Mouse (Mus musculus) testis, adult 2 months (tissue): ENCODE results near the gene Galnt18.

Source experiments
- CTCF ChIP-seq: fragments of 200-500 bp; IDR thresholded peaks from 2 replicates; pipeline ENCODE4 v1.5.1; 2012; ENCODE audit warnings: low read depth, mild to moderate bottlenecking, inconsistent platforms, low read length, moderate library complexity; ENCODE audit not compliant: control insufficient read depth, insufficient read depth, insufficient replicate concordance
- POLR2A ChIP-seq: fragments of 200-500 bp; IDR thresholded peaks from 2 replicates; pipeline ENCODE4 v1.6.1; 2012; ENCODE audit warnings: low read depth, mild to moderate bottlenecking, inconsistent platforms, low read length, moderate library complexity; ENCODE audit not compliant: control insufficient read depth

DNA sequence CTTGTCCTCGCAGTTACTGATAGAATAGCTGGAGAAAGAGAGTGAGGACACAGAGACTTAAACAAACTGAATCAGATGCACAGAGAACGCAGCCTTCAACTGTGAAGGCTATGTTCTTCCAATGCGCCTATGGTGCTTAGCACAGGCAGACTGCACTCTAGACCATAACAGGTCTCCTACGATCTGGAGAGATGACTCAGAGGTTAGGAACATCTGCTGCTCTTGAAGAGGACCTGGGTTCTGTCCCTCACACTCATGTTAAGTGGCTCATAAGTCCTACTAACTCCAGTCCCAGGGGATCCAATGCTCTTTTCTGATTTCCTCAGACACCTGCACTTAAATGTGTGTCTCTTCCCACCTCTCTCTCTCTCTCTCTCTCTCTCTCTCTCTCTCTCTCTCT, 24.9 kb upstream of the Galnt18 start:
- no peak for TF ChIP-seq CTCF
- TF ChIP-seq POLR2A = no peak
